Mouse (Mus musculus) gastrocnemius, adult 18-20 months (tissue): ENCODE measurements around the gene Syt5. TPM values are rescaled to one million over a fixed set of nuclear protein-coding genes. Genes with fewer than 3 reads are reported as not detected.
A peak's percentile ranks its signal among the peaks of the same experiment; 100 is the strongest.

Source experiments
- DNase-seq: peaks from one replicate; pipeline ENCODE4 v3.0.0; 2021; ENCODE audit warnings: low spot score
- total RNA-seq, 2 experiments: library from RNA; stranded (reverse); gene quantifications; 2 replicates each; pipeline ENCODE4 v1.2.3; 2021

Syt5 gene
- total RNA-seq, 2 experiments from 2014 or later = not detected

DNA sequence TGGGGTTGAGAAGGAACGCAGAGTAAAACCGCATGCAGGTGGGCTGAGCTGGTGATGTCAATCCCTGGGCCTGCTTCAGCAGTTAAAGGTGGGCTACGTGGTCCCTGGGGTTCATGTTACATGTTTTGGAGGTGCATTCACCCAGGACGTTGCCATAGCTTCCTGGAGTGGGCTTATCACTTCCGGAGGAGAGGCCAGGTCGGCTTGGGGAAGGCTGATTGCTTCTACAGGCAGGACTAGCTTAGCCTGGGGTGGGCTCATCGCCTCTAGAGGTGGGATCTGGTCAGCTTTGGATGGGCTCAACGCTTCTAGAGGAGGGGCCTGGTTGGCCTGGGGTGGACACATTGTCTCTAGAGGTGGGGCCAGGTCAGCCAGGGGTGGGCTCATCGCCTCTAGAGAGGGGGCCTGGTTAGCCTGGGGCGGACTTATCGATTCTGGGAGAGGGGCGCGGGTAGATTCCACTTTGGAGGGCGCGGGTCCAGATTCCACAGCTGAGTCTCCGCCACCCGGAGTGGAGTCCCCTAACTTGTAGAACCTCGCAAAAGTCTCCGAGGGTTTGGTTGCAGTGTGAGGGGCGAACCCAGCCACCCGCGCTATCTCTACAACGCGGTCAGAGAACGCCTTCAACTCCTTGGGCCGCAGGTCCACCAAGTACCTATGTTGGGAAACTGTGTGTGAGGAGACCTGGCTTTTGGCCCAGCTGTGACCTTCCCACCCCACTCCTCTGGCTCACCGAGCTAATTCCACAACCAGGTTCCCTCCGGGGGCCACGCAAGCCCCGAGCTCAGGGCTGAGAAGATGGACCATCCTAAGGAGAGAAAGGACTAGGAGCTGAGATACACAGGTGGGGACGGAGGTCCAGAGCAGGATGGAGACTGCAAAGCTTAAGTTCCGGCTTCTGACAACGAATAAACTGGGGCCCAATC, 23.9 kb downstream of the Syt5 start:
- DNase-seq = no peak

DNA sequence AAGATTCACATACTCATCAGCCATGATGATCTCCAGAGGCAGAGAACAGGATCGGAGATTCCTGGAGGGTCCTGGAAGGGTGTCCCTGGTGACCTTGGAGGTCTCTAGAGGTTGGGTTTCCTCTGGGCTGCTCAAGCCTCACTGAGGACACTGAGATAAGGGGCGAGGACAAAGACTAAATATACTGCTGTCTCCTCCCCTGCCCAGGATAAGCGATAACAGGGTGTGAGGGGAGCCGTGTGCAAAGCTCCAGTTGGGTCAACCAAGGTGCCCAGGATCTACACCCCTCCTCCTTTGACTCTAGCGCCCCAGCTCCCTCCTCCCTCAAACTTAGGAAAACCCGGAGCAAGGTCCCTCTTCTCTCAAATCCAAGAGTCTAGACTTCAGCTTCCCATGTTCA, 25.0 kb downstream of the Syt5 start:
- DNase-seq = no peak

GRCm38 (mm10) chr7:4521231-4522003, 25.9 kb downstream of the Syt5 start:
- no peak for DNase-seq

DNA sequence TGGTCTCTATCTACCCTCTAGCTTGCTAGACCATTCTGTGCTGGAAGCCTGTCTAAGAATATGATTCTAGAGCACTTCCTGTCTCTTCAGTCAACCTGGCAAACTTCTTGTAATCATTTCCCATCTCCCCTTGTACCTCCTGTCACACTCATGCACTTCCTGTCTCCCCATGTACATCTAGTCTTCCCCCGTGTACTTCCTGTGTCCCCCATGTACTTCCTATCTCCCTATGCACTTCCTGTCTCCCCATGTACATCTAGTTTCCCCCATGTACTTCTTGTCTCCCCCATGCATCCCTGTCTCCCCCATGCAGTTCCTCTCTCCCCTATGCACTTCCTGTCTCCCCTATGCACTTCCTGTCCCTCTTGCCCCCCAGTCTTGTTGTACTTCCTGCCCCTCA, 28.9 kb downstream of the Syt5 start:
- no peak for DNase-seq

DNA sequence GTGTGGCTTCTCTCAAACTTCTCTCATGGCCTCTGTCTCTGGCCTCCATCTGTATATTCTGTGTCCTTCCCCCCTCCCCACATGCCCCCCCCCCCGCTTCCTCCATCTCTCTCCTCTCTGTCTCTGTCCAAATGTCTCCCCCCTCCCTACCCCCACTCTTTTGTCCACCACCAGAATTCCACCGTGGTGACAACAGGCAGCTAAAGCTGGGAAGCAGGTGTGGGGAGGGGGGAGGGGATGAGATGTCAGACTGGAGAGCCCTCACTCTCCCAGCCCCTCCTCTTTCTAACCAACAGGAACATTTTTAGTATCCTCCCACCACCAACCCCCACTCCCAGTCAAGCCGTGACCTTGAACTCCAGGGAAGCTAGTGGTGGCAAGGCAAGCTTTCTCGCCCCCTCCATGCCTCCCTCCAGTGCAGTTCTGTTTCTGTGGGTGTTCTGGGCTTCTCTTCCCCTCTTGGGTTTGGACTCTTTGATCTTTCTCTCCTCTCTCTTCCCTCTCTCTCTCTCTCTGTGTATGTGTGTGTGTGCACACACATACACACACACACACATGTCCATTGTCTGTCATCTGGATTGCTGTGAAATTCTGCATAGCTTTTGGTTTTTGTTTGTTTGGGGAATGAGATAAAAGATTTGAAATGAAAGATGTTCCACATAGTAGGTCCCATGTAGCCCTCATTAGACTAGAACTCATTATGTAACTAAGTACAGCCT, 30.9 kb downstream of the Syt5 start, which contains the start of gene Tnnt1:
Tnnt1 (minus strand) TSS at position 51 of the 719 bp plus-strand sequence.
- no peak for DNase-seq

DNA sequence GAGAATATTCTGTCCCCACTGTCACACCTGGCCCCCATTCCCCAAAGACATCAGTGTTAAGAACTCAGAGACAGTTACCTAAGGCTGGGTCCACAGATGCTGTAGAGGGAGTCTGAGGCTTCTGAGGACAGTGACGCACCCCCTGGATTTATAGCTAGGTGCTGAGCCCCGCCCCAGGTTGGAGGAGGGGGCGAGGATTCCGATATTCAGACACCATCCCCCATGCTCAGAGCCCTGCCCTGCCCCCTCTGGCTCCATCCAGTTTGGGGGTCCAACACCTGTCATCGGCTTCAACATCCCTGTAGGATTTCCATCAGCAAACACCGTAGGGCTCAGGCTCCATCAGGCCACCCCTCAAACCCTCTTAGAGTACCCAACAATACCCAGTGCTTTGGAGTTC, 31.5 kb downstream of the Syt5 start:
- no peak for DNase-seq

GRCm38 (mm10) chr7:4513829-4514712, 33.3 kb downstream of the Syt5 start:
- DNase-seq = no peak

- DNase-seq = no peak
These were observed 34.1 kb downstream of the Syt5 start for GRCm38 (mm10) chr7:4513236-4513635.

GRCm38 (mm10) chr7:4511489-4512224, 35.7 kb downstream of the Syt5 start:
- DNase-seq = no peak

- DNase-seq = peak; percentile 68
These were observed 37.3 kb downstream of the Syt5 start for GRCm38 (mm10) chr7:4509863-4510608.

DNA sequence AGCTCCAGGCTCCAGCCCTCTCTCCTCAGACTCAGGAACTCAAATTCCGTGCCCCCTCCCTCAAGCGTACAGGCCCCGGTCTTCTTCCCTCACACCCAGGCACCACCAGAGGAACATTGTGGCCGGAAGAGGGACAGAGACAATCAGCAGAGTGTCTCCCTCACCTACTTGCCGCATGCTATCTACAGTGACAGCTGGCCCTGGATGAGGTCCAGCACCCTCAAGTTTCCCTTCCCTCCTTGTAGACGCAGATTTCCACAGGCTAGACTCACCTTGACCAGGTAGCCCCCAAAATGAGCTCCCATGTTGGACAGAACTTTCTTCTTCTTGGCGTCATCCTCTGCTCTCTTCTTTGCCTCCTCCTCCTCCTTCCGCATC, 38.6 kb downstream of the Syt5 start:
- DNase-seq = no peak

GRCm38 (mm10) chr7:4508062-4508738, 39.1 kb downstream of the Syt5 start:
- no peak for DNase-seq

DNA sequence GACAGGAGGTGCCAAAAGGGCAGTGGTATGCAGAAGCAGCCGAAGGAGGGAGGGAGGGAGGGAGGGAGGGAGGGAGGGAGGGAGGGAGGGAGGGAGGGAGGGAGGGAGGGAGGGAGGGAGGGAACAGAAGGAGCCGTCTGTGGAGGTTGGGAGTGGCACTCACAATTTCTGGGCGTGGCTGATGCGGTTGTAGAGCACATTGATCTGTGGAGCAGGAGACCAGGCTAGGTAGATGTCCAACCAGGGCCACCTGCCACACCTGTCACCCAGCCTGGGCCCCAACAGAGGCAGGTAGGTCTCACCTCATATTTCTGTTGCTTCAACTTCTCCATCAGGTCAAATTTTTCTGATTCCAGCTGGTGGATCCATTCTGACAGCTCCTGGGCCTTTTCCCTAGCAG, 40.1 kb downstream of the Syt5 start:
- DNase-seq = no peak

- no peak for DNase-seq
These were observed 42.5 kb downstream of the Syt5 start for GRCm38 (mm10) chr7:4504646-4505435.

DNA sequence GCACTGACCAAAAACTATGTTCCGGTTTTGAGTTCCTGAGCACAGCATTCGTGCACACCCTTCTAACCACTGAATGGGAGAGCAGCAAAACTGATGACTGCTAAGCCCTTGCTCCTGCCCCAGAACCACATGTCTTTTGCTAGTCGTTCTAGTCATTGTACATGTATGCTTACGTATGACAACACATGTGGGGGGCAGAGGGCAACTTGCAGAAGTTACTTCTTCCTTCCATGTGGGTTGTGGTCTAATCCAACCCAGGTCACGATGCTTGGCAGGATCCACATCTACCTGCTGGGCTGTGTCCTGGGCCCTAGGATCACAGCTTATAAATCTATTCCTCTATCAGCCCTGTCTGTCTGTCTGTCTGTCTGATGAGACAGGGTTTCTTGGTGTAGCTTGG, 43.5 kb downstream of the Syt5 start:
- DNase-seq = no peak

DNA sequence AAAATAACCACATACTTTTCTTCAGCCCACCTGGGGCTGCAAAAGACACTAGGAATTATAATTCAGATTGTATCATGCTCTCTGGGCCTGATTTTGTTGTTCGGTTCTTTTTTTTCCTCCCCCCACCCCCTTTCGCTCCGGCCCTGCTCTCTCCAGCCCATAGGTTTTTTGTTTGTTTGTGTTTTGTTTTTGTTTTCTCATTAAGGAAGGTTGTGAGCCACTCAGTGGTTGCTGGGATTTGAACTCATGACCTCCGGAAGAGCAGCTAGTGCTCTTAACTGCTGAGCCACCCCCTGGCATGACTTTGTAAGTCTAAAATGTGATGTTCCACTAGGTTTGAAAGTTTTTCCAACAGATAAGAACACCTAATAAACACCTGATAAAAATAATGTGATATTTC, 44.2 kb downstream of the Syt5 start:
- DNase-seq = no peak

- DNase-seq = peak; percentile 75
These were observed 44.8 kb downstream of the Syt5 start for GRCm38 (mm10) chr7:4502421-4503090.
